Mouse (Mus musculus): Measurements from ENCODE around the gene Negr1.

Gene Negr1

DNA sequence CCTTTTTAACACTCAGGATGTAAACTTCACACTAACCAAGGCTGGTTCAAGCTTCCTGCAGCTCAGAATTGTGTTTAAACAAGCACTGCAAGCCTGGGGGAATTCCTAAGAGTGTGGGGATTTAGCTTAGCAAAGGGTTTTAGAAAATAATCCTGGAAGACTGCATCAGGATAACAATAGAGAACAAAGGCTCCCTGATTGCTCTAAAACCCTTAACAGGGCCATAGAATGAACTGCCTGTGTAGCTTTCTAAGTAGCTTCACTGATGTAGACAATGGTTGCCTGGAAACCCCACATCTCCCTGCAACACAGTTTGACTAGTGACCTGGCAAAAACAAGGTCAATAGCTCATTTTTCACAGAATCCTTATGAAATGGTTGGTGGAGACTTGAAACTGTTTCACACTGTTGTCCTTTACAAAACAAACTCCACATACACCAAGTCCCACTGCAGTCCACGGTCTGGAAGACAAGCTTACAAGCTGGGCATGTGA is 759.5 kb downstream of the Negr1 start:
- in situ Hi-C loops (cut with MboI; ENCODE audit: unreplicated experiment in 2 of 2): no loop called here

DNA sequence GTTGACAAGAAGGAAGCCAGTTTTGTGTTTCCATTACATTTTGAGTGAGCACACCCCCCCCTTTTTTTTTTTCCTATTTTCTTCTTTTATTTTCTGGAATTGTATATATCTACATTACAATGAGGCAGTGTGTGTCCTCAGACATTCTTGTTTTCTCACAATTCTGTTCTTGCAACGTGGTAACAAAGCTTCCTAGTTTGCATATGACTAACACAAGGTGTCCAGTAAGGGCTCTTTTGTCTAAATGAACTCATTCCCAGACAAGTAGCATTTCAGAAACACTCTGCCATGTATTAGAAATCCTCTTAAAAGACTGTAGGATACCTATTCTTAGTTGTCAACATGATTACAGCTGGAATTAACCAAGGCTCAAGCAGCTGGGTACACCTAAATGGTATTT is 760.2 kb downstream of the Negr1 start:
- in situ Hi-C loops (cut with MboI; ENCODE audit: unreplicated experiment in 2 of 2): no loop called here

DNA sequence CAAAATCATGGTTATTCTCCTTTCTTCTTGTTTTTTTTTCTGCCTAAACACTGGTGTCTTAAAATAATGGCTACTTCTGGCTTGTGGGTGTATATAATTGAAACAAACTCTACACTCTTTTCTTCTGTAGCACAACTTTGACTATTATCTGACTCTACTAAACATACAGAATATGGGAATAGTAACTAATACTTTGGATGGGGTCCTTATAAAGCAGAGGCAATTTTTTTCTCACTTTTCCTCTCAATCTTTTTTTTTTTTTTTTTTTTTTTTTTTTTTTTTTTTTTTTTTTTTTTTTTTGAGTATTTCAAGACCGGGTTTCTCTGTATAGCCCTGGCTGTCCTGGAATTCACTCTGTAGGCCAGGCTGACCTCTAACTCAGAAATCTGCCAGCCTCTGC is 772.6 kb downstream of the Negr1 start:
- in situ Hi-C loops (cut with MboI; ENCODE audit: unreplicated experiment in 2 of 2): no loop called here

DNA sequence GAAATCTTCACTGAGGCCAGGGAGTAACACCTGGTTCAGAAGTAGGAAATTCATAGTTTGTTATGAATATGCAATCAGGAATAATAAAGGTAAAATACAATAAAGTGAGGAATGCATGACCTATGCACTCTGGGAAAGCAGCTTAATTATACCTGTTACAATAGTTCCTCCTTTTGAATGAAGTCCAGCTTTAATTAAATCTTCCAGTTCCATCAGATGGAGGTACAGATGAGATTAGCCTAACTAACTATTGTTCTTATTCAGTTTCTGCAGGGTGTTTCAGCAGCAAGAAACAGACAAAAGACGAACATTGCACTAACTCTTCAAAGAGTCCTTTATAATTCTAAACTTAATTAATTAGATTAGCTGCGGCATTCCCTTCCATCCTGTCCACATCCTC is 787.9 kb downstream of the Negr1 start:
- in situ Hi-C loops (cut with MboI; ENCODE audit: unreplicated experiment in 2 of 2): no loop called here

DNA sequence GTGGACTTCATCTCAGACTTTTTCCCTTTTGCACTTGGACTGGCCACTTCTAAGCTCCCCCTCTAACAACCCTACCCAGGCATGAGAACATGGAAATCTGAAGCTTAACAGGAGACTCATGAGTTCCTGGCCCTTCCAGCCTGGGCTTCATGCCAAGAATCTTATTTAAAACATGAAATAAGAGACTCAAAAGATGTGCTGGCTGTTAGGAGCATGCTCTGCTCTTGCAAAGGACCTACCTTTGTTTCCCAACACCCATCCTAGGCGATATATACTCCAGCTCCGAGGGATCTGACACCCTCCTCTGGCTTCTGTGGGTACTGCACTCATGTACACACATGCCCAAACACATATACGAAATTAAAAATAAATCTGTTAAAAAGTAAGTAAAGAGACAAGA is 797.3 kb downstream of the Negr1 start:
- in situ Hi-C loops (cut with MboI; ENCODE audit: unreplicated experiment in 2 of 2): no loop called here

DNA sequence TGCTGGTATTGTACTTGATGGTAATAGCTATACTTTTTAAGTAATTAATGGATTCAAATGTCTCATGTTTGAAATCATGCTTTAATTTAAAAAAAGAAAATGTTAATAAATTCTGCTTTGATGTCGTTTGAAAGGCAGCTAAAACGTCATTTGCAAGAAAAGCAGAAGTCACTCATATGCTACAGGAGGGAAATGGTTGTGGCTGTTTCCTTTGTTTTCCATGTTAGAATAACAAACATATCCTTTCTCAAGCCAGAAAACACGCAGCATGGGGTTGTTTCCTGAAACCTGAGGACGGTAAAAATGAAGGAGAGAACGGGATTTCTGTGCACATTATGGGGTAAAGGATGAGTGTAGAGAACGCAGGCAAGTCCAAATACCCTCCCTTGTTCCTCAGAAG is 798.2 kb downstream of the Negr1 start:
- in situ Hi-C loops (cut with MboI; ENCODE audit: unreplicated experiment in 2 of 2): no loop called here

All from v-Abl transformed pro-B cells (cell line).